Mouse (Mus musculus) CD4-positive helper T cell, adult 2 months (primary cell): ENCODE data around the gene Cab39.
A peak's percentile ranks its signal among the peaks of the same experiment; 100 is the strongest.

ENCODE experiments used
- DNase-seq: peaks from one replicate; pipeline ENCODE4 v3.0.0-alpha.2; 2012; ENCODE audit warnings: low read depth, missing footprints, low spot score

The Cab39 gene

GRCm38 (mm10) chr1:85793208-85794105, at the start of gene Cab39:
Gene Cab39 (plus strand): TSS chr1:85793441.
- DNase-seq, result peak; percentile 92

- DNase-seq, result no peak
Measured at GRCm38 (mm10) chr1:85744539-85744938, 48.7 kb upstream of the Cab39 start.

- no peak for DNase-seq
Measured at GRCm38 (mm10) chr1:85746511-85746910, 46.7 kb upstream of the Cab39 start.

- no peak for DNase-seq
Measured at GRCm38 (mm10) chr1:85749829-85750228, 43.4 kb upstream of the Cab39 start.

GRCm38 (mm10) chr1:85750650-85751049, 42.6 kb upstream of the Cab39 start:
- peak; percentile 81 for DNase-seq

GRCm38 (mm10) chr1:85751494-85751893, 41.7 kb upstream of the Cab39 start:
- DNase-seq, result peak; percentile 91

- DNase-seq, result peak; percentile 67
Measured at GRCm38 (mm10) chr1:85751932-85752680, 41.1 kb upstream of the Cab39 start.

GRCm38 (mm10) chr1:85757531-85758230, 35.6 kb upstream of the Cab39 start:
- no peak for DNase-seq

- no peak for DNase-seq
Measured at GRCm38 (mm10) chr1:85758231-85758968, 34.8 kb upstream of the Cab39 start.

- DNase-seq, result no peak
Measured at GRCm38 (mm10) chr1:85758969-85759293, 34.3 kb upstream of the Cab39 start.

- DNase-seq, result peak; percentile 77
Measured at GRCm38 (mm10) chr1:85761665-85762064, 31.6 kb upstream of the Cab39 start.

GRCm38 (mm10) chr1:85763386-85763785, 29.9 kb upstream of the Cab39 start:
- DNase-seq, result peak; percentile 63

GRCm38 (mm10) chr1:85764291-85764690, 28.9 kb upstream of the Cab39 start:
- DNase-seq, result no peak

GRCm38 (mm10) chr1:85766120-85766519, 27.1 kb upstream of the Cab39 start:
- no peak for DNase-seq

- DNase-seq, result no peak
Measured at GRCm38 (mm10) chr1:85767754-85768153, 25.5 kb upstream of the Cab39 start.

- no peak for DNase-seq
Measured at GRCm38 (mm10) chr1:85771976-85772375, 21.3 kb upstream of the Cab39 start.

GRCm38 (mm10) chr1:85775136-85775535, 18.1 kb upstream of the Cab39 start:
- DNase-seq, result no peak

- DNase-seq, result no peak
Measured at GRCm38 (mm10) chr1:85776154-85776553, 17.1 kb upstream of the Cab39 start.

GRCm38 (mm10) chr1:85778436-85778835, 14.8 kb upstream of the Cab39 start, which contains the start of gene A630001G21Rik:
Gene A630001G21Rik (minus strand): TSS chr1:85778643.
- peak; percentile 24 for DNase-seq

GRCm38 (mm10) chr1:85779012-85779411, 14.2 kb upstream of the Cab39 start:
- DNase-seq, result no peak

- DNase-seq, result peak; percentile 21
Measured at GRCm38 (mm10) chr1:85779428-85780180, 13.6 kb upstream of the Cab39 start.
